Mouse (Mus musculus) granulocyte monocyte progenitor cell, adult 5-6 weeks (primary cell): ENCODE results near the gene Smad9. TPM values are rescaled to one million over a fixed set of nuclear protein-coding genes. Genes with fewer than 3 reads are reported as not detected.
A peak's percentile ranks its signal among the peaks of the same experiment; 100 is the strongest.
"Not testable (repeated sequence)": the region's sequence is repeated elsewhere in the genome, so short reads cannot be mapped to it uniquely, and the experiment has no call there.

Experiments
- ATAC-seq: replicated peaks from 2 replicates; pipeline ENCODE4 v1.8.0; 2016; ENCODE audit warnings: mild to moderate bottlenecking, moderate TSS enrichment, inconsistent platforms; ENCODE audit not compliant: poor library complexity, severe bottlenecking
- total RNA-seq, 2 experiments: library from RNA; stranded (forward) in 1 of 2; stranded (reverse) in 1 of 2; fragments of 200-712, 200-1000 nt in 1 of 2; fragments of >200 nt in 1 of 2; fragmentation: Nextera tagmentation in 1 of 2; gene quantifications; 2 replicates each; pipeline ENCODE4 v1.2.3; 2014 to 2017

Smad9 gene
- total RNA-seq, 2 experiments from 2014 or later, result not detected

DNA sequence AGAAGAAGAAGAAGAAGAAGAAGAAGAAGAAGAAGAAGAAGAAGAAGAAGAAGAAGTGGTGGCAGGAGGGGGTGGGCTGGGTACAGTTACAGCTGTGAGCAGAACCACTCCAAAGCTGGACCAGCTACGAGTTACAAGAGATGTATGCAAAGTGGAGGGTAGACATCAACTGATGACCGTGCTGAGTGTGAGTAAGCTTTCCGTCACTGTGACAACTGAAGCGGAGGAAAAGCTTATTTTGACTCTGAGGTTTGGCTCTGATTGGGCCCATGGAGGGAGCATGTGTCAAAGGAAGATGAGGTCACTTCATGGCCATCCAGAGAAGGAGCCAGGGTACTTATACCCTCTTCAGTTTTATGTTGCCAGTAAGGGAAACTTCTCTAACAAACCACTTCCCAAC is 2.0 kb upstream of the Smad9 start:
- no peak for ATAC-seq

- ATAC-seq, result no peak; the same call in 1 of the 2 replicates
Measured at GRCm38 (mm10) chr3:54756058-54756457, 676 bp downstream of the Smad9 start.

DNA sequence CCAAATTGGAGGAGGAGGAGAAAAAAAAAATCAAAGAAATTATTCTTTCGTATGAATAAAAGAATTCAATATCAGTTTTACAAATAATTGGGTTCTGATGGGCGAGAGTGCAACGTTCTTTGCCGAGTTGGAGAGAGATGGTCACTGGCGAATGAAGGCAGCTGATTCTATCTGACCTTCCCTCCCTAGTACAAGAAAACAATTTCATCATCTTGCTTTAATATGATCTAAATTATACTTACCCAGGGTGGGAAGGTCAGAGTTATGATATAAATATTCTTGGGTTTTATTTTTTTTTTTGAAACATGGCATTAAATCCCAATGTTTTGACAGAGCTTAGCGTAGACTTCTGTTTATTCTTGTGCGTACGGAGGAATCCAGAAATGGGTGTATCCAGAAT is 2.1 kb downstream of the Smad9 start:
- no peak for ATAC-seq

GRCm38 (mm10) chr3:54759211-54759610 is 3.8 kb downstream of the Smad9 start:
- no peak for ATAC-seq

GRCm38 (mm10) chr3:54760321-54761115 is 5.1 kb downstream of the Smad9 start:
- ATAC-seq, result no peak

DNA sequence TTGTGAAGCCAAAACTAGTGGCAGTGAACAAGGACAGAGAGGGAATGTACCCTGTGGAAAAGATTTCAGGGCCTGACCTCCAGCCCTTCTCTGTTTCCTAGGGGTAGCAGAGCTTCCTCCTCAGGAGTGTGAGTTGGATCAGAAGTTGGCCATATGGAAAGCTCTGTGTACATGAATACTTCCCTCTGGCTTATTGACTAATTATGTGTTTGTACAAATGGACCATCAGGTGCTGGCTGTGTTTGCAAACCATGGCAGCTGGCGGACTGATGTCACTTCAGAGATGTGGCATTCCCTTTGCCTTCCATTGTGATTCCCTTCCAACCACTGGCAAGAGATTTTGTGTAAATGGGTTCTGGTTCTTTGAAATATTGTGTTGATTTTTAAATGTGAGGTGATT is 5.9 kb downstream of the Smad9 start:
- no peak for ATAC-seq

- no peak for ATAC-seq
Measured at GRCm38 (mm10) chr3:54764418-54764817, 9.0 kb downstream of the Smad9 start.

GRCm38 (mm10) chr3:54765521-54765920 is 10.1 kb downstream of the Smad9 start:
- not testable (repeated sequence) for ATAC-seq

GRCm38 (mm10) chr3:54766034-54766433 is 10.7 kb downstream of the Smad9 start:
- no peak for ATAC-seq

GRCm38 (mm10) chr3:54766811-54767210 is 11.4 kb downstream of the Smad9 start:
- no peak for ATAC-seq

- no peak for ATAC-seq
Measured at GRCm38 (mm10) chr3:54768592-54768991, 13.2 kb downstream of the Smad9 start.

- no peak for ATAC-seq
Measured at GRCm38 (mm10) chr3:54769349-54770275, 14.2 kb downstream of the Smad9 start.

DNA sequence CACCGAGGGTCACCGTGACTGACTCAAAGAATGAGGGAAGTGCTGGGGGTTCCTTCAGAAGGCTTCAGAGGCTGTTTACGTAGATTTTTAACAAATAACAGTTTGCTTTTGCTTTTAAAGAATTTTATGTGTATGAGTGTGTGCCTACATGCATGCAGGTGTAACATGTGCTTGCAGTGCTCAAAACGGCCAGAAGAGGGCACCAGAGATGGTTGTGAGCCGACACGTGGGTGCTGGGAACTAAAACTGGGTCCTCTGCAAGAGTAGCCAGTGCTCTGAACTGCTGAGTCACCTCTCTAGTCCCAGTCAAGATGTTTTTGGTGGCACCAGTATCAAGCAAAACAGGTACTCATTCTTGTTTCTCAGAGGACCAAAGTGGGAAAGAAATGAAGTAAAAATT is 18.2 kb downstream of the Smad9 start:
- no peak for ATAC-seq

DNA sequence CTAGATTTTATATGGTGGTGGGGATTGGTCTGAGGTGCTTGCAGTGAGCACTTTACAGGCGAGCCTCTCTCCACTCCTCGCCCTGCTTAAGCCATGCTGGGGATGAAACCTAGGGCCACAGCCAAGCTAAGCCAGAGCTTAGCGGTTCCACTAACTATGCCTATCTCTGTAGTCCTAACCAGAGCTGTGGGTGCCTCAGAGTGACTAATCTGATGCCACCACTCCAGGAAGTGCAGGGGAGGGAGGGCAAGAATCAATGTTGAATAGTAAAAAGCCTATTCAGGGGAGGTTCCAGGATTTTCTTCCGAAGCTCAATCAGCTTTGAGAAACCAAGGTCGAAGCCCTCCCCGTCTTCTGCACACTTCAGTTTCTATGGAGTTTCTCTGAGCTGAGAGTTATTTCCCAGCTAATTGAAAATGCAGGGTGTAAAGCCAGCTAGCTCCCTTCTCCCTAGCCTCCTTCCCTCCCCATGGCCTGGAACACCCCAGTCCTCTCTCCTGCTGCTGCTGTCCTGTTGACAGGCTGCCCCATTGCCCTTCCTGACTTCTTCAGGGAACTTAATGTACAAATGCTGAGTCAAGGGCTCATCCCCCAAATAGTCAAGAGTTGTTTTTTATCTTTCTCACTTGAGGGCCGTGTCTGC is 20.7 kb downstream of the Smad9 start:
- ATAC-seq, result no peak

DNA sequence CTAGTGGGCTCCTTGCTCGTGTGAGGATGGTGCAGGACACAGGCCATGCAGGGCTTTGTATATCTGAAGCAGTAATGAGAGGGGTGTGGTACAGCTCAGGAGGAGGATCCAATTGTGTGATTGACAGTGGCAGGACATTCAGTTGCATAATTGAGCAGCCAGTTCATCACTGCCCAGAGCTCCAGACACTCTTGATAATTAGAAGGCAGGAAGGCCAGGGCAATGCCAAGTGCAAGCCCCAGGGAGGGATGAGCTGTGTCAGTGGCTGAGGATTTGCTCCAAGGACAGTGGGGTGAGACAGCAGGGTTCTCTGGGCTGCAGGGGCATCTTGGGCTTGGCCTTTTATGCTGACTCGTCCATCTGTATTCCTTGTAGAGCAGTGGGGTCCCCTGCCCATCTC is 35.2 kb downstream of the Smad9 start:
- no peak for ATAC-seq

- ATAC-seq, result no peak
Measured at GRCm38 (mm10) chr3:54791822-54792677, 36.7 kb downstream of the Smad9 start.

DNA sequence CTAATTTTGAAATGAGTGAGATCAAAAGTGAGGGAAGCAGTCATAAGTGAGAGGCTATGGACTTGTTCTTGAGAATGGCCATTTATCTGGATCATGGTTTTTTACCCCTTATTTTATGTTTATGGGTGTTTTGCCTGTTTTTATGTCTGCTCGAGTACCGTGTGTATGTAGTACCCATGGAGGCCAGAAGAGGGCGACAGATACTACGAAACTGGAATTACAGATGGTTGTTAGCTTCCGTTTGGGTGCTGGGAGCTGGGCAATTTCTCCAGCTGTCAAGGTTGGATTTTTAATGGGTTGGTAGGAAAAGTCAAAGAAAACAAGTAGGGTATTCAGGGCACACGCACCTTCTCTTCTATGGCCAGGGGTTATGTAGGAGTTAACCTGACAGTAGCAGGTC is 38.4 kb downstream of the Smad9 start:
- no peak for ATAC-seq

GRCm38 (mm10) chr3:54795379-54795778 is 40.0 kb downstream of the Smad9 start:
- no peak for ATAC-seq

GRCm38 (mm10) chr3:54795806-54796205 is 40.4 kb downstream of the Smad9 start:
- no peak for ATAC-seq

DNA sequence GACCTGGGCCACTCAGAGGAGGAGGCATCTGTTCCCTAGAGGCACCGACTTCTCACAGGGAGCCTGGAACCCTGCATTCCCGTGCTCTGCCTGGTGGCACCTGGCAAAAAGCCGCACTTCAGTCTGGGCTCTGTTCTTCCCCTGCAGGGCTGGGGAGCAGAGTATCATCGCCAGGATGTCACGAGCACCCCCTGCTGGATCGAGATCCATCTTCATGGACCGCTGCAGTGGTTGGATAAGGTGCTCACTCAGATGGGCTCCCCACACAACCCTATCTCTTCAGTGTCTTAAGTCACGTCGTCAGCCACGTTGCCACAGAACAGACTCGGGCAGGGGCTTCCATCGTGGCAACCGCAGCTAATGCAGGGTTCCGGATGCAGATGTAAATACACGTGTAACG is 41.8 kb downstream of the Smad9 start:
- ATAC-seq, result peak; percentile 88
